Mouse (Mus musculus) cerebellum, adult 2 months (tissue): Measurements from ENCODE around the gene Gm19402. TPM values are rescaled to one million over a fixed set of nuclear protein-coding genes. Genes with fewer than 3 reads are reported as not detected.

Experiments
- DNase-seq, 2 experiments: peaks; one replicate each; pipeline ENCODE4 v3.0.0; 2021
- H3K27ac ChIP-seq: fragments of 200-500 bp; 2 replicates; pipeline ENCODE4 v1.5.1; 2012; ENCODE audit warnings: low read length, control low read depth, inconsistent platforms; ENCODE audit not compliant: insufficient read depth
- H3K27me3 ChIP-seq: fragments of 200-500 bp; 2 replicates; pipeline ENCODE4 v1.6.1; 2012; ENCODE audit warnings: inconsistent platforms, mild to moderate bottlenecking, low read length, moderate library complexity; ENCODE audit not compliant: control insufficient read depth, insufficient read depth
- H3K4me1 ChIP-seq: fragments of 200-500 bp; 2 replicates; pipeline ENCODE4 v1.6.1; 2011; ENCODE audit warnings: low read length; ENCODE audit not compliant: control insufficient read depth, insufficient read depth
- H3K4me3 ChIP-seq: fragments of 200-500 bp; replicated peaks from 2 replicates; pipeline ENCODE3; 2011; ENCODE audit warnings: mild to moderate bottlenecking, low read depth, low read length, control low read depth; ENCODE audit not compliant: insufficient read depth
- CTCF ChIP-seq: fragments of 200-500 bp; IDR thresholded peaks from 2 replicates; pipeline ENCODE4 v1.5.1; 2011; ENCODE audit warnings: low read depth, mild to moderate bottlenecking, control low read depth, low read length, moderate library complexity, borderline replicate concordance; ENCODE audit not compliant: insufficient read depth
- POLR2A ChIP-seq: fragments of 200-500 bp; IDR thresholded peaks from 2 replicates; pipeline ENCODE4 v1.6.1; 2011; ENCODE audit warnings: low read length, control low read depth, borderline replicate concordance; ENCODE audit not compliant: insufficient read depth
- WGBS: fragments of 180-500 bp; shearing (Covaris S2); methylation state at CpG from one replicate; pipeline ENCODE4 v1.1.7; 2018; 5-methylcytosine and 5-hydroxymethylcytosine counted together
- polyA plus RNA-seq: library from polyadenylated mRNA; depleted of rRNA; stranded (reverse); fragments of >200 nt; gene quantifications from 2 replicates; pipeline ENCODE4 v1.2.3, GENCODE M21; 2012; rRNA removed

Gm19402 gene
- polyA plus RNA-seq, 1 experiment, result not detected

- H3K4me3 ChIP-seq, result no peak overlapping the region
- TF ChIP-seq CTCF, result no peak
- TF ChIP-seq POLR2A, result no peak
- 60% methylated on average over 43 of the region's 43 CpGs for WGBS
- no peaks in the 10 kb centered on the region for H3K27me3 ChIP-seq
- no peak for DNase-seq
- H3K4me1 ChIP-seq, result peaks cover 3% of the 10 kb centered on the region
- H3K27ac ChIP-seq, result no peak overlapping the region
Observed at GRCm38 (mm10) chr10:77663949-77664665, 26.4 kb downstream of the Gm19402 start.

DNA sequence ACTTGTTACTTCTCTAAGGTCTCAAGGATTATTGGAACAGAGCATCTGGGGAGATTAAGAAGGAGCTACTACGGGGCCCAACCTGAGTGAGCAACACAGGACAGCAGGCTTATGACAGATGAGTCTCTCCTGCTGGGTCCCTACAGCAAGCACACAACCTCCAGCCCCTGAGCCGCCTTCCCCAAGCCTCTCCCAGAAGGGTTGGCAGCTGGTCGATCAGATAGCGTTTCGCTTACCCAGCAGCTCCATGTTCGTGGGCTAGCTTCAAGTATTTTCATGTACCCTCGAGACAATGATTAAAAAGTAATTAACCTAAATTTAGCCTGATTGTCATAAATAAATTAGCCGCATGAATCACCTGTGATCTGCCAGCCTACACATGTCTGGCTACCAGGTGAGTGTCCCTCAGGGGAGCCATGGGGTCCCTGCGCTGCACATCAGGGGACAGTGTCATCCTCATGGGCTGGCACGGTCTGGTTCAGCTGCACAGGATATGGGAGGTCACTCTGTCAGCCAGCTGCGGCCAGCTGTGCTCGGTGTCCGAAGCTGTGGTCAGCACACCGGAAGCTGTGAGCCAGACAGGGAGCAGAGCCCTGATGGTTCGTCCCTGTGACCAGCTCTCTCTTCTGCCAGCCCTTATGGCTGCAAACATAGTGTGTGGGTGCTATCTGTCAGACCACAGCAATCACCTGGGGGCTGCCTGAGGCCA, 32.1 kb downstream of the Gm19402 start:
- DNase-seq, result no peak

DNA sequence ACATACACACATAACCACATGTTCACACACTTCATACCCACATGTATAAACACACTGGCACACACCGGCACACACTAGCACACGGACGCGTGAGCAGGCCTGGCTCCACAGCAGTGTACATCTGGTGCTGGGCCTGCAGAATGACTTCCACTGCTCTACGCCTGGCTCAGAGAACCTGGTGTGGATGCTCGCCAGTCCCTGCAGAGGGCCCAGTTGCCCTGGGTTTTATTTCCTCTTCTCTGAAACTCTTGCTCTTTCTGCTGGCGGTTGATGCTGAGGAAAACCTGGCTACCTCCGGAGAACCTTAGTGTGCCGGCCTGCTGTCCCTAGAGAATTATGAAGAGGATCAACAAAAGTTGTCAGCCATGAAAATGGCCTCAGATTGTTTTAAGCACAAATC, 38.5 kb downstream of the Gm19402 start:
- no peaks in the 10 kb centered on the region for H3K27me3 ChIP-seq
- H3K4me3 ChIP-seq, result no peak overlapping the region
- TF ChIP-seq POLR2A, result no peak
- no peak for TF ChIP-seq CTCF
- no peak for DNase-seq
- no peak overlapping the region for H3K27ac ChIP-seq
- WGBS, result 42% methylated on average over 9 of the region's 9 CpGs
- no peaks in the 10 kb centered on the region for H3K4me1 ChIP-seq

More for the DNA sequence above, 32.1 kb downstream of the Gm19402 start:
- no peaks in the 10 kb centered on the region for H3K27me3 ChIP-seq
- no peaks in the 10 kb centered on the region for H3K4me1 ChIP-seq
- H3K27ac ChIP-seq, result no peak overlapping the region
- 79% methylated on average over 15 of the region's 15 CpGs for WGBS
- H3K4me3 ChIP-seq, result no peak overlapping the region
- TF ChIP-seq CTCF (no peak), POLR2A (no peak)

GRCm38 (mm10) chr10:77647901-77648300, 42.7 kb downstream of the Gm19402 start:
- 65% methylated on average over 8 of the region's 8 CpGs for WGBS
- H3K27me3 ChIP-seq, result no peaks in the 10 kb centered on the region
- peaks cover 4% of the 10 kb centered on the region; the same call in 1 of the 2 replicates for H3K4me1 ChIP-seq
- DNase-seq, result no peak
- no peak overlapping the region for H3K27ac ChIP-seq
- no peak overlapping the region for H3K4me3 ChIP-seq
- TF ChIP-seq POLR2A (no peak), CTCF (no peak)

- DNase-seq, result no peak
- no peak overlapping the region for H3K4me3 ChIP-seq
- WGBS, result 17% methylated on average over 1 of the region's 1 CpGs
- no peaks in the 10 kb centered on the region for H3K27me3 ChIP-seq
- no peak for TF ChIP-seq POLR2A
- no peak for TF ChIP-seq CTCF
- H3K4me1 ChIP-seq, result peaks cover 4% of the 10 kb centered on the region; the same call in 1 of the 2 replicates
- no peak overlapping the region for H3K27ac ChIP-seq
Observed at GRCm38 (mm10) chr10:77647461-77647860, 43.1 kb downstream of the Gm19402 start.

DNA sequence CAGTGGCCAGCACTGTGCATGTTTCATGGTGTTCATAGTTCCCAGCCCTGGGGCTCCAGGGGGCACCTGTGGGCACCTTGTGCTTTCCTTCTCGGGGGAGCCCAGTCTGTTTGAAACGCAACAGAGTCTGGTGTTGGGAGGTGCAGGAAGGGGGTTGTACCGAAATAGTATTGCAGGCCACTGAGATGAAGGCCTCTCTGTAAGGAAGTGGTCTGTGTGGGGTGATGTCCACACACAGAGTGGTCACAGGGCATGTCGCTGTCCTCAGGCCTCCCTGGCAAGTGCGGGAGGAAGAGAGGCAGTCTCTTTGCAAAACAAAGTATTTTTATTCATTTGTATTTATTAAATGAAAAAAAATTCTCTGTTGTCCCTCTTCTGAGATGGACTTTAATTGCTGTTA, 45.0 kb downstream of the Gm19402 start:
- no peak overlapping the region for H3K4me3 ChIP-seq
- H3K27ac ChIP-seq, result no peak overlapping the region
- no peaks in the 10 kb centered on the region for H3K27me3 ChIP-seq
- peaks cover 4% of the 10 kb centered on the region; the same call in 1 of the 2 replicates for H3K4me1 ChIP-seq
- WGBS, result 88% methylated on average over 5 of the region's 5 CpGs
- TF ChIP-seq POLR2A (no peak), CTCF (no peak)
- DNase-seq, result no peak

DNA sequence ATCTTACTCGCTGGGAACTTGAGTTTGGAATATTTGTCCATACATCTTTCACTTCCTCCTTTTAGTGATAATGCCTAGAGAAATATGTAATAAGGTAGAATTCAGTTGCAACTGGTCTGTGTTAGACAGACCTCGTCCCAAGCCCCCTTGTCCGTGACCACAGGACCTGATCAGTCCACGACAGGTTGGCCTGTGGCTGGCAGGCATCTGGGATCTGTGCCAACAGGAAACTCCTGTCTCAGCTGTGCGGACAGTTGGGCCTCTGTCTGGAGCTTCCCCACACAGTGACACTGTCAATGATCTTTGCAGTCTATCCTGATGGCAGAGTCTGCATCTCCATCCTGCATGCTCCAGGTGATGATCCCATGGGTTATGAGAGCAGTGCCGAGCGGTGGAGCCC, 47.4 kb downstream of the Gm19402 start:
- no peak overlapping the region for H3K27ac ChIP-seq
- WGBS, result 29% methylated on average over 7 of the region's 7 CpGs
- DNase-seq, result no peak
- TF ChIP-seq CTCF (no peak), POLR2A (no peak)
- H3K4me1 ChIP-seq, result peaks cover 11% of the 10 kb centered on the region
- no peak overlapping the region for H3K4me3 ChIP-seq
- H3K27me3 ChIP-seq, result no peaks in the 10 kb centered on the region

Other genes with a start within 250 kb of the Gm19402 start
- 36.5 and 39.0 TPM in 2 replicates for gene Fam207a, start 175.0 kb downstream of the Gm19402 start, polyA plus RNA-seq
- 2.3 and 2.4 TPM in 2 replicates for gene Itgb2, start 160.5 kb downstream of the Gm19402 start, polyA plus RNA-seq
- 113 and 118 TPM in 2 replicates for gene Pttg1ip, start 109.0 kb downstream of the Gm19402 start, polyA plus RNA-seq
- 301 and 310 TPM in 2 replicates for gene Sumo3, start 84.7 kb downstream of the Gm19402 start, polyA plus RNA-seq
- 33.8 and 37.7 TPM in 2 replicates for gene Gm49325, start 84.6 kb downstream of the Gm19402 start, polyA plus RNA-seq
- 37.5 and 39.5 TPM in 2 replicates for gene Ube2g2, start 68.5 kb downstream of the Gm19402 start, polyA plus RNA-seq
- 0.59 and 0.79 TPM in 2 replicates for gene Tspear, start 4.2 kb downstream of the Gm19402 start, polyA plus RNA-seq
- gene Gm9508, start 6.5 kb upstream of the Gm19402 start, polyA plus RNA-seq, result not detected in 2 replicates
- not detected in 2 replicates for gene Gm10272, start 15.9 kb upstream of the Gm19402 start, polyA plus RNA-seq
- gene Gm10024, start 20.7 kb upstream of the Gm19402 start, polyA plus RNA-seq, result 0.32 TPM in 1 of 2 replicates, not detected in the other
- gene Gm10142, start 25.1 kb upstream of the Gm19402 start, polyA plus RNA-seq, result not detected in 2 replicates
- gene Krtap12-1, start 29.8 kb upstream of the Gm19402 start, polyA plus RNA-seq, result not detected in 2 replicates
- gene Gm10100, start 35.7 kb upstream of the Gm19402 start, polyA plus RNA-seq, result not detected in 2 replicates
- gene Gm18596, start 51.9 kb upstream of the Gm19402 start, polyA plus RNA-seq, result not detected in 2 replicates
- gene Gm9736, start 60.6 kb upstream of the Gm19402 start, polyA plus RNA-seq, result not detected in 2 replicates
- not detected in 2 replicates for gene Gm3233, start 68.9 kb upstream of the Gm19402 start, polyA plus RNA-seq
- not detected in 2 replicates for gene Gm3238, start 80.6 kb upstream of the Gm19402 start, polyA plus RNA-seq
- not detected in 2 replicates for gene Gm7138, start 86.2 kb upstream of the Gm19402 start, polyA plus RNA-seq
- gene Gm3250, start 91.8 kb upstream of the Gm19402 start, polyA plus RNA-seq, result not detected in 2 replicates
- gene Gm7137, start 97.4 kb upstream of the Gm19402 start, polyA plus RNA-seq, result not detected in 2 replicates
- not detected in 2 replicates for gene Gm9639, start 104.3 kb upstream of the Gm19402 start, polyA plus RNA-seq
- gene Gm19668, start 108.4 kb upstream of the Gm19402 start, polyA plus RNA-seq, result not detected in 2 replicates
- not detected in 2 replicates for gene Gm9507, start 121.1 kb upstream of the Gm19402 start, polyA plus RNA-seq
- not detected in 2 replicates for gene Gm2696, start 123.9 kb upstream of the Gm19402 start, polyA plus RNA-seq
- not detected in 2 replicates for gene Krtap10-4, start 136.3 kb upstream of the Gm19402 start, polyA plus RNA-seq
- not detected in 2 replicates for gene Krtap10-10, start 145.2 kb upstream of the Gm19402 start, polyA plus RNA-seq
- gene Gm36176, start 156.0 kb upstream of the Gm19402 start, polyA plus RNA-seq, result not detected in 2 replicates
- not detected in 2 replicates for gene Gm10318, start 162.1 kb upstream of the Gm19402 start, polyA plus RNA-seq
- gene Gm3285, start 171.2 kb upstream of the Gm19402 start, polyA plus RNA-seq, result not detected in 2 replicates
- 1.5 and 1.8 TPM in 2 replicates for gene Lrrc3, start 211.8 kb upstream of the Gm19402 start, polyA plus RNA-seq